Mouse (Mus musculus): ENCODE data around the gene Bcl6.

GRCm38 (mm10) chr16:23980991-23981720 is 7.5 kb downstream of the Bcl6 start:
- TF ChIP-seq CTCF (IDR thresholded peaks at IDR 0.05; ENCODE audit: control insufficient read depth, insufficient read depth, insufficient replicate concordance, low read depth, low read length) = no peak
- no peak for TF ChIP-seq POLR2A (IDR thresholded peaks at IDR 0.05; ENCODE audit: control insufficient read depth, low read depth, low read length)
